Mouse (Mus musculus) limb, embryonic 14.5 days (tissue): ENCODE measurements around the gene Med26. TPM values are rescaled to one million over a fixed set of nuclear protein-coding genes. Genes with fewer than 3 reads are reported as not detected.

Experiments
- ATAC-seq: fragments of 200-750 bp; cut with Nextera tagmentation; 2 replicates; pipeline ENCODE4 v1.8.0; 2017; ENCODE audit warnings: low read depth, moderate number of reproducible peaks, moderate TSS enrichment; ENCODE audit not compliant: low FRiP score
- DNase-seq: peaks from one replicate; pipeline ENCODE4 v3.0.0-alpha.2; 2015; ENCODE audit warnings: low spot score
- H3K27ac ChIP-seq: fragments of 300-500 bp; sonication (generic); replicated peaks from 2 replicates; pipeline ENCODE4 v1.5.1; 2014; ENCODE audit warnings: low read depth, mild to moderate bottlenecking, low read length, moderate library complexity, mixed read lengths
- H3K27me3 ChIP-seq: fragments of 300-500 bp; sonication (generic); 2 replicates; pipeline ENCODE4 v1.6.1; 2014; ENCODE audit warnings: low read length, mixed read lengths; ENCODE audit not compliant: control insufficient read depth, insufficient read depth
- H3K36me3 ChIP-seq: fragments of 300-500 bp; sonication (generic); 2 replicates; pipeline ENCODE4 v1.6.1; 2014; ENCODE audit warnings: mild to moderate bottlenecking, low read length, moderate library complexity, mixed read lengths; ENCODE audit not compliant: control insufficient read depth, insufficient read depth
- H3K4me1 ChIP-seq: fragments of 300-500 bp; sonication (generic); 2 replicates; pipeline ENCODE4 v1.6.1; 2014; ENCODE audit warnings: antibody characterized with exemption, low read length, mixed read lengths; ENCODE audit not compliant: control insufficient read depth, insufficient read depth
- H3K4me2 ChIP-seq: fragments of 300-500 bp; sonication (generic); replicated peaks from 2 replicates; pipeline ENCODE4 v1.6.1; 2014; ENCODE audit warnings: low read depth, mild to moderate bottlenecking, low read length, moderate library complexity; ENCODE audit not compliant: severe bottlenecking
- H3K4me3 ChIP-seq: fragments of 300-500 bp; sonication (generic); replicated peaks from 2 replicates; pipeline ENCODE4 v1.5.1; 2014; ENCODE audit warnings: low read length
- H3K9ac ChIP-seq: fragments of 300-500 bp; sonication (generic); 2 replicates; pipeline ENCODE4 v1.6.1; 2014; ENCODE audit warnings: mild to moderate bottlenecking, low read depth, low read length, moderate library complexity; ENCODE audit not compliant: severe bottlenecking
- H3K9me3 ChIP-seq: fragments of 300-500 bp; sonication (generic); 2 replicates; pipeline ENCODE4 v1.6.1; 2016; ENCODE audit warnings: low read length; ENCODE audit not compliant: control insufficient read depth
- POLR2A ChIP-seq: fragments of 200-500 bp; IDR thresholded peaks from 2 replicates; pipeline ENCODE4 v1.8.0; 2012; ENCODE audit warnings: inconsistent platforms, mild to moderate bottlenecking, moderate library complexity, borderline replicate concordance; ENCODE audit not compliant: insufficient read depth, insufficient read length; ENCODE audit errors: extremely low read depth
- WGBS: fragments of 180-500 bp; shearing (Covaris S2); extraction: QIAGEN DNeasy Blood & Tissue Kit; methylation state at CpG from one replicate; pipeline ENCODE4 v1.1.7; 2014; 5-methylcytosine and 5-hydroxymethylcytosine counted together
- polyA plus RNA-seq, 2 experiments: library from polyadenylated mRNA; depleted of rRNA in 1 of 2; stranded (reverse) in 1 of 2; unstranded in 1 of 2; fragments of >200 nt; fragmentation: Nextera tagmentation in 1 of 2; extraction: Ambion mirVana in 1 of 2; gene quantifications; 2 replicates each; pipeline versions ENCODE4 v1.2.1 to v1.2.3; 2012 to 2014

Med26 gene
- polyA plus RNA-seq, 2 experiments: 16.4 to 17.0 TPM

- no peak for ATAC-seq
- no peak for TF ChIP-seq POLR2A
- H3K4me2 ChIP-seq: no peak overlapping the region
Observed at GRCm38 (mm10) chr8:72504137-72504536, 43.9 kb downstream of the Med26 start.

DNA sequence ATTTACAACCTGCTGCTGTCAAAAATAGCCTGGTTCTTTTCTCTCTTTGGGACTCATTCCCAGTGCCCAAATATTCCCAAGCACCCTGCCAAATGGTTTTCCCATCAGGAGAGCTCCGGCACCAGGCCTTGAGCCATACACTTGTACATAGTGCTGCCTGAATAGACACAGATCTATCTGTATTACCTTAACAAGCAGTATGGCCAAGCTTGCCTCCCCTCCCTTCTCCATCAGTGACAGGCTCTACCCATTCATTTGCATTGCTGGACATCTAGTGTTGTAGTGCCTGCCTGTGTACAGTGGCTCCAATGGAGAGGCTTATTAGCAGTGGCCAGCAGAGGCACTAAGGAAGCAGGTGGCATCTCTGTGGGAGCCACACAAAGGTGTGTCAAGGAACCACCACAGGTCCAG, 47.5 kb downstream of the Med26 start:
- TF ChIP-seq POLR2A: no peak

More at GRCm38 (mm10) chr8:72504137-72504536, 43.9 kb downstream of the Med26 start:
- Histone ChIP-seq H3K9ac (no peak overlapping the region), H3K4me3 (no peak overlapping the region), H3K4me1 (no peaks in the 10 kb centered on the region), H3K9me3 (no peaks in the 10 kb centered on the region), H3K27ac (no peak overlapping the region), H3K27me3 (no peaks in the 10 kb centered on the region), H3K36me3 (peaks cover 11% of the 10 kb centered on the region; the same call in 1 of the 2 replicates)
- no peak for DNase-seq

GRCm38 (mm10) chr8:72499521-72500284, 48.4 kb downstream of the Med26 start:
- H3K4me2 ChIP-seq: no peak overlapping the region

More for the DNA sequence above, 47.5 kb downstream of the Med26 start:
- Histone ChIP-seq H3K36me3 (peaks cover 29% of the 10 kb centered on the region), H3K4me2 (no peak overlapping the region), H3K9me3 (no peaks in the 10 kb centered on the region), H3K4me1 (no peaks in the 10 kb centered on the region), H3K4me3 (no peak overlapping the region), H3K9ac (no peak overlapping the region), H3K27me3 (no peaks in the 10 kb centered on the region), H3K27ac (no peak overlapping the region)
- no peak for ATAC-seq
- DNase-seq: no peak
- WGBS: 89% methylated on average over 1 of the region's 1 CpGs

DNA sequence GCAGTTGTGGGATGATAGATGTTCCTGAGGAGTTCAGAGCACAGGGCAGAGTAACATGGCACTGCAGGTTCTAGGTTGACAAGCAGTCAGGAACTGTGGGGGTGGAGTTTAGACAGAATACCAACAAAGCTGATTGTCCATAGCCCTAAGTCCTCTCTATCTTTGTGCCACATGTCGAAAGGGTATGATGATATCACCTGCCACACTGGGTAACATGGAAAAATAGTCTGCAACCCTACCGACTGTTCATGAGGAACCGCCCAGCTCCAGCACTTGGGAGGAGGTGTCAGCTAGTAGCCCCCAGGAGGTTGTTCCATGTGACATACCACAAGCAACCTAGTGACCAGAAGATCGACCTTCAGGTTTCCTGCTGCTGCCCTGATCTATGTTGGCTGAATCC, 49.5 kb downstream of the Med26 start:
- Histone ChIP-seq H3K36me3 (peaks cover 34% of the 10 kb centered on the region), H3K4me2 (no peak overlapping the region), H3K9me3 (no peaks in the 10 kb centered on the region), H3K4me1 (peaks cover 8% of the 10 kb centered on the region), H3K4me3 (no peak overlapping the region), H3K27ac (no peak overlapping the region), H3K27me3 (no peaks in the 10 kb centered on the region), H3K9ac (no peak overlapping the region)
- TF ChIP-seq POLR2A: no peak
- ATAC-seq: no peak
- WGBS: 91% methylated on average over 4 of the region's 4 CpGs
- DNase-seq: no peak

More at GRCm38 (mm10) chr8:72499521-72500284, 48.4 kb downstream of the Med26 start:
- TF ChIP-seq POLR2A: no peak
- DNase-seq (no peak), ATAC-seq (no peak)
- Histone ChIP-seq H3K4me1 (no peaks in the 10 kb centered on the region), H3K27me3 (no peaks in the 10 kb centered on the region), H3K36me3 (peaks cover 35% of the 10 kb centered on the region), H3K4me3 (no peak overlapping the region), H3K27ac (no peak overlapping the region), H3K9me3 (no peaks in the 10 kb centered on the region), H3K9ac (no peak overlapping the region)
- 90% methylated on average over 2 of the region's 2 CpGs for WGBS

DNA sequence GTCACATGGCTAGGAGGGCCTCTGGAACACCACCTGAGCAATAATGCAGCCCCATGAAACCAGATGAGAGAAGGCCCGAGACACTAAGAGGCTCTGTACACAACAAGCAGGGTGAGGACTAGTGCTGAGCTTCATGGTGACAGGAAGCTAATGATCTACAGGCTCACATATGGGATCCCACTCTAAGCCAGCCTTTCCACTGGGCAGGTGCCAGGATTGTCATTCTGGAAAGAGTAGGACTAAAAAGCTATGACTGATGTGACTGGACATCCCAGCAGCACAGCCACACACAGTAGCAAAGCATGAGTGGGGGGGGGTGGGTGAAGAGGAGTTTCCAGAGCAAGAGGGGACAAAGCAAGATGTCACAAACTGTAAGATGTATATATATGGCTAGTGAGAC, 50.2 kb downstream of the Med26 start:
- no peak overlapping the region for H3K4me3 ChIP-seq
- H3K4me2 ChIP-seq: no peak overlapping the region
- TF ChIP-seq POLR2A: no peak
- WGBS: 81% methylated on average over 1 of the region's 1 CpGs
- H3K27me3 ChIP-seq: no peaks in the 10 kb centered on the region
- H3K36me3 ChIP-seq: peaks cover 34% of the 10 kb centered on the region
- no peak overlapping the region for H3K27ac ChIP-seq
- H3K9ac ChIP-seq: no peak overlapping the region
- no peak for DNase-seq
- H3K9me3 ChIP-seq: no peaks in the 10 kb centered on the region
- no peak for ATAC-seq
- H3K4me1 ChIP-seq: peaks cover 9% of the 10 kb centered on the region
